Mouse (Mus musculus) spleen, embryonic (tissue): ENCODE data around the gene Nup98.

ENCODE experiments used
- CTCF ChIA-PET: fragments of 350-600 bp; sonication (Branson Sonifier 250); formaldehyde crosslinking; loops from one replicate; lab custom pipeline; 2022; lab: Charles Lee

The Nup98 gene

DNA sequence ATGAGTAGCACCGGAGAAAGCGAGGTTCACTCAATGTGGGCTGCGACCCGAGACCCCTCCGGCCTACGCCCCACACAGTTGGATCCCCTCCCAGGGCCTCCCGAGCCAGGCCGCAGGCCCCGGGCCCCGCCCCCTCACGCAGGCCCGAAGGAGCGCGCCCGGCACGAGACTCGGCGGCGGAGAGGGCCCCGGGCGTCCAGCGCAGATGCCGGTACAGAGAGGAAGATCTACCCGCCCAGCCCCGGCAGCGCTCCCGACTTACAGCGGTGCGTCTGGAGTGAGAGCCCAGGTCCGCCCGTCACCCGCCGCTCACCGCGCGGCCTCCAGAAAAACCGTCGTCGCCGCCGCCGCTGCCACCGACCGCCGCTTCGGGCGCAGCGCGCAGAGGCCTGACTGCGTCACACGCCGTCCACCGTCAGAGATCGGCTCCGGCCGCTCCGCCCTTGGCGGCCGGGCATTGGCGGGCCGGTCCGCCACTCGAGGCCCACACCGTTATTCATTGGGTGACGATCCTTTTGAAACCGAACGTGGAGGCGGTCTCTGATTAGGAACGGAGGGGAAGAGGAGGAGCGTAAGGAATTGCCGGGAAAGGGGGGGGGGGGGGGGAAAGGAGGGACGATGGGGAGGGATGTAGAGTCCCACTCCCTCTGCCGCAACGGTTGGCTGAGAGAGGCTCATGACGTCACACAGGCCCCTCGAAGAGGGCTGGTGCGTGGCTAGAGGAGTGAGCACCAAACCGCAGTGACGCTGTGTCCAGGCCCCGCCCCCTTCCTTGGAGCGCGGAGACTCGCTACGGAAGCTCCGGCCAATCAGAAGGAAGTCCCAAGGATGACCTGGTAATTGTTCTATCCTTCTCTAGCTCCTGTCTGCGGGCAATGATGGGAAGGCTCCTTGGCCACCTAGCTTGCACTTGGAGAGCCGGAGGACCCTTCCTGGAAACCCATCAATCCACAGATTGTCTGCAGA lies at the start of gene Nup98, which contains the start of gene Pgap2:
Nup98 (minus strand) TSS at position 421 of the 966 bp plus-strand sequence.
Pgap2 (plus strand) TSS at position 453 of the 966 bp plus-strand sequence.
- CTCF ChIA-PET, result interaction anchor here (0.8 kb wide), 1 partner anchor 55 kb away, joined by 4 read pairs; no protein-coding TSS in a partner anchor

DNA sequence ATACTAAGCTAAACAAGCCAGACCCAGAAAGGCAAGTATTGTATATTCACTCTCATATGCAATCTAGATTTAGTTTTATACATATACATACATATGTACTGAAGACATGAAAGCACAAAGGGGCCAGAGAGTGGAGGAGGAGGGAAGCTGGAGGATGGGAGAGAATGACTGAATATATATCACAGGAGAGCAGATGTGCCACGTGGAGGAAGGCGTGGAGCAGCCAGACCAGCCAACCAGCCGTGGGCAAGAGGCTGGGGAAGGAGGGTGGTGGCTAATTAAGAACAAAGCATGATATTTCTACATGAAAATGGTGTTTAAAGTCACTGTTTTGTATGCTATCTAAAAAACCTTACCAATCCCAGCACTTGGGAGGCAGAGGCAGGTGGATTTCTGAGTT lies 48.8 kb upstream of the Nup98 start:
- CTCF ChIA-PET, result interaction anchor here (0.6 to 0.9 kb wide), 2 partner anchors 159 to 212 kb away, joined by 3 to 6 read pairs; no protein-coding TSS in a partner anchor

DNA sequence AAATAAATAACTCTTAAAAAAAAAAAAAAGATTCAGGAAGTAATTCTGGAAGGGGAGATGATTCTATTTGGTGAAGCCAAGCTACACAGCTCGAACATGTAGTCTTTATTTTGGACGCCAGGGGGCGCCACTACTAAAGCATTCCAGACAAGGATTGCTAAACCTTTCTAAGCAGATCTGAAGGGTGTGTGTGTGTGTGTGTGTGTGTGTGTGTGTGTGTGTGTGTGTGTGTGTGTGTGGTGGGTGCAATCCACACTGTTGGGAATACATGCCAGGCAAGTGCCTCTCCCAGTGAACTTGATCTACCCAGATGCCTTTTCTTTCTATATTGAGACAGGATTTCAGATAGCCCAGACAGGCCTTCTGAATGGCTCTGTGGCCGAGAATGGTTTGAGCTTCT lies 48.2 kb upstream of the Nup98 start:
- CTCF ChIA-PET, result interaction anchor here (0.6 to 0.9 kb wide), 3 partner anchors 18 to 213 kb away, joined by 3 to 6 read pairs (median 6); no protein-coding TSS in a partner anchor

DNA sequence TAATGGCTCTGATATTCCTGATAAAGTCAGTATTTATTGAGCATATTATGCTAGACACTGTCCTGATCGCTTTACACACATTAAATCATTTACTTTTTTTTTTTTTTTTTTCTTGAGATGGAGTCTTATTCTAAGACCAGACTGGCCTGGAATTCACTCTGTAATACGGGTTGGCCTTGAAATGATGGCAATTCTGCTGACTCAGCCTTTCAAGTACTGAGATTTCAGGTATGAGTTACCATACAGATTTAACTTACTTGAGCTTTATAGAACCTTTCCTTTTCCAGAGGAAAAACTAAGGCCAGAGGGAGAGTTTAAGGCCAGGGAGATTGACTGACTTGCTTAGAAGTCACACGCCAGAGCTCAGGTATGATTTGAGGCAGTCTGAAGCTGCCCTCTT lies 46.7 kb upstream of the Nup98 start:
- CTCF ChIA-PET, result no interaction called here

DNA sequence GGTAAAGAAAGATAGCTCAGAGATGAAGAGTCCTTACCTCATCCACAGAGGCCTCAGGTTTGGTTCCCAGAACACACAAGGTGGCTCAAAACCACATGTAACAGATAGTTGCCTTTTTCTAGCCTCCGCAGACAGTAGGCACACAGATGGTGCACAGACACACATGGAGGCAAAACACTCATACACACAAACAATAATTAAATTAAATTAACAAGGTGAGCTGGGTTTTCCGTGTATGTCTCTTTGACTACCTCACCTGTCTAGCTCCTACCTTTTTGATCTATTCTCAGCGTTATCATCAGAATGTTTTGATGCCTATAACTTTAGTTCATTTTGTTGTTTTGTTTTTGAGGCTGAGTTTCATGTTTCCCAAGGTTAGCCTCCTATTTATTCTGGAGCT lies 46.0 kb upstream of the Nup98 start, which contains the start of gene Rhog:
Rhog (minus strand) TSS at position 101 of the 400 bp plus-strand sequence.
- CTCF ChIA-PET, result no interaction called here

DNA sequence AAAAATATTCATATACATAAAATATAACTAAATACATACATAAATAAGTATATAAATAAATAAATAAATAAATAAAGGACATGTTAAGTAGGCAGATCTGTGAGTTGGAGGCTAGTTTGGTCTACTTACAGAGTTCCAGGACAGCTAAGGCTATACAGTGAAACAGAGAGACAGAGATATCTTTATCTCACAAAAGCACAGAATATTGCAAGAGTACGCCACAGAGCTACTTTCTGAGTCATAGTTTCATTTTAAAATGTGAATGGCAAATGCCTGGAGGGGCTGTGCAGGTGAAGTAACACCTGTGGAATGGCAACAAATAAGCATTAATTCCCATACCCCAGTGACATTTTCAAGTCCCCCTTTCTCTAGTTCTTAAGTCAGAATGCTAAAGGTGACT lies 43.7 kb upstream of the Nup98 start:
- CTCF ChIA-PET, result no interaction called here

DNA sequence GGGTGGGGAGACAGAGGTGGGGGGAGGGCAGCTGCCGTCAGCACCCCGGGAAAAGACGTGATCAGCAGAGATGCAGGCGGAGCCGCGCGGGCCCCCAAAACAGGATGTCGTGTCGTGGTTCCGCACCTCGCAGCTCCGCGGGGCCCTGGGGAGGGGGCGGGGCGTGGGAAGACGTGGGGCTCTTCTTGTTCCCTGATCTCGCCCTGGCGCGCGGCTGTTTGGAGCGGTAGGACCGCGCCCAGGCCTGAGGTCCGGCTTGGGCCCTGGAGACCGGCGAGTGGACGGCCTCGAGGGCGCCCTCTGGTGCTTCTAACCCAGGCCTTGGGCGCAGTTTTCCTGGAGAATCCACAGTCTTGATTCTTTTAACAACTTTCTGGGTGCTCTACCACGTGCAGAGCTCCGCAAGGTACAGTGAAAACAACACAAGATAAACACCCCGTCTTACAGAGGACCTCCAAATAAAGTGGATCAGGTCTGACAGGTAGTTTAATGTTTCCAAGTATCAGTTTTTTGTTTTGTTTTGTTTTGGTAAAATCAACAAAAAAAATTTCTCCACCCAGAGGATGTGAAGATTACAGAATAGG lies 40.7 kb upstream of the Nup98 start:
- CTCF ChIA-PET, result interaction anchor here (0.5 to 0.6 kb wide), 4 partner anchors 27 to 577 kb away, joined by 3 to 6 read pairs (median 6); no protein-coding TSS in a partner anchor

DNA sequence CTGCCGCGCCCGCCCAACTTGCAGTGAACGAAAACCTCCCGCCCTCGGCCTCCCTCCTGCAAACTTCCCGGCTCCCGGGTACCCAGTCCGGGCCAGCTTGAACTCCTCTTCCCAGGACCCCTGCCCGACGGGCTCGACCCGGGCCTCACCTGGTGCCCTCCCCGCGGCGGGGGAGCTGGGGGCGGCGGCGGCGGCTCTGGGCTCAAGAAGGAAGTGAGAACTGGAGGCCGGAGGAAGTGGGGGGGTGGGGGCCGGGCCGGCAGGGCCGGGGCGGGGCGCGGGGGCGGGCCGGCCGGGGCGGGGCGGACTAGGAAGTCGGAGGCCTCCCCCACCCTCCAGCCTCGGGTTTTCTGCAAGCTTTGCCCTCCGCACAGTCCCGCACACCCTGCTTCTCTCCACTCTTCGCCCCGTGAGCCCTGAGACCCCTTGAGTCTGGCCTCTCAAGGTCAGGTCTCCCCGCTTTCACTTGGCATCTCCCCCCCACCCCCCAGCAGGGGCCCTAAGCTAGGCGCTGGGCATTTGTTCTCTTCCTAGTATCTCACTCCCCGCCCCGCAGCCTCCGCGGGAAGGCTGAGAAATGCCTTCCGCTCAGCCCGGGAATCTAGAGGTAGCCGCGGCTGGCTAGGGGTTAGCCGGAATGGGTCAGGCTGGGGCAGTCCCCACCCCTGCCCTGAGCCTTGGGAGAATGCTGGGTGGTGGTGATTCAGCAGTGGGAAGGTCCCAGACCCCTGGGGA lies 40.1 kb upstream of the Nup98 start:
- CTCF ChIA-PET, result interaction anchor here (0.5 to 0.7 kb wide), 5 partner anchors 17 to 576 kb away, joined by 3 to 7 read pairs (median 5); partner anchors contain the start of gene Stim1

DNA sequence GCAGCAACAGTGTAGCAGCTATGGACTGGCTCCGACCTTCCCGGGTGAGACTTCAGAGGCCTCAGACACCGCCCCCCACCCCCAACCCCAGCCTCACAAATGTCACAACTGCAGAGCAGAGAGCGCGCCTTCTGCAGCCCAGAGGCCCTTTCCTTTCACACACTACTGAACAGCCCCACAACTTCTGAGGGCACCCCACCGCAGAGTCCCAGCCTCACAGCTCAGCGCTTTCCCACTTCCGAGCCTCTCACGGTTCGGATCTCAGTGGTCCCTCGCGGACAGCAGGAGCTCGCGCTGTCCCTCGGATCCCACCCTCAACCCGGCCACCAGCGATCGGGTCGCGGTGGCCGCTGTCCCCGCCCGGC lies 39.5 kb upstream of the Nup98 start:
- CTCF ChIA-PET, result interaction anchor here (0.6 to 0.7 kb wide), 3 partner anchors 18 to 28 kb away, joined by 3 to 7 read pairs (median 3); partner anchors contain the start of gene Stim1

DNA sequence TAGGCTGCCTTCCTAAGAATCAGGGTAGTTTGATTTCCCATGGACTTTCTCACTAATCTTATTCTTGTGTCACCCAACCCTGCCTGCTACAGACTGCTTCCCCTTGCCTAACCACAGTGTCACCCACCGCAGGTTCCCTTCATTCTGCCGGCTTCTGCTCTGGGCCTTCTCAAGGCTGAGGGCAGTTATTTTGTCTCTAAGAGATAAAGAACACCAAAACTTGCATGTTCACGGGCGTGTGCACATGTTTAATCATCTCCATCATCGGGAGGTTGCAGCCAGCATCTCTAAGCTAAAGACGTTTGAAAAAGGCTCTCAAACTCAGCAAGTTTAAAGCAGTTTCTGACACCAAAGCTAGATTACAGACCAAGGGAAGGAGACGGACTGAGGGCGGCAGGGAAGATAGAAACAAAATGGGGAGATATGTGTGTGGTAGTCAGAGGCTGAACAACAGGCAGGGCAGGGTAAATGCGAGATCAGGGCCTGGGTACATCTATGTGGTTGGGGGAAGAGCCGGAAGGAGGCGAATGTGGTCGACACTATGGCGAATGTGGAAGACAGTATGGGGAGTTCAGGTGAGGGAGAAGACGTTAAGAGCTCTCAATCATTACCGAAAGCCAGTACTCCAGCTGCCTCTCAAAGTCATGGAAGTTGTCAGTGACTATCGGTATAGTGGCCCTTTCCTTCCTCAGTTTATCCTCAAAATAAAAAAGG lies 38.9 kb upstream of the Nup98 start:
- CTCF ChIA-PET, result interaction anchor here (0.6 kb wide), 1 partner anchor 26 kb away, joined by 3 read pairs; no protein-coding TSS in a partner anchor

DNA sequence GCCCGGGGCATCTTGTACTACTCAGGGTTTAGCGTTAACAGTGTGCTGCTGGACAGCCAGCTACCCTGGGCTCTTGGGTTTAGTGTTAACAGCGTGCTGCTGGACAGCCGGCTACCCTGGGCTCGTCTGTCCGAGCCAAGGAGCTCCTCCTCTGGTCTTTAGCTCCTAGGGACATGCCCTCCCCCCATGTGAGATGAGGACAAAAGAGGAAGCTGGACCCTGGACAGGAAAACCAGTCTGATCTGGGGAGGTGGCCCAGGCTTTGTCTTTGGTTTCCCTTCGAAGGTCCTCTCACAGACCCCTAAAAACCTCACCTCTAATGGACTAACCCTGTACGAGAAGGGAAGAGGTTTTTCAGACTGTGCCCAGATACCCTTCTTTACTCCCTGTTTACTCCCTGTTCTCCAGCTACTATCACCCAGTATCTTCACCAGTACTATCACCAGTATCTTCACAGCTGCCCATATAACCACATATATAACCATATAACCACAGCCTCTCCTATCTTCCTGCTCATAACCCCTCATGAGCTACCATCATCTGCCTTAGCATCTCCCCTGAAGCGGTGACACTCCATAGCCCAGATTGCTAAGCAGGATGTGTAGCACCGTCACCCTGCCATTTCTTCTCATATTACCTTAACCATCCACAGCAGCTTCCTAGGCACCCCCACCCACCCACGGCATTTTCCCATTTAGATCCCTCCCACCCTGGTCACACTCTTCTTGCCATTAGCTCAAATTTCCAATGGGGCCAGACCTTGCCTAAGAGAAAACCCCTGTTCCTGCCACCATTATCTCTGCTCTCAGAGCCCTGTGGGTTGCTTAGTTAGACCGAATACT lies 37.2 kb upstream of the Nup98 start:
- CTCF ChIA-PET, result interaction anchor here (0.7 kb wide), 1 partner anchor 212 kb away, joined by 3 read pairs; no protein-coding TSS in a partner anchor

DNA sequence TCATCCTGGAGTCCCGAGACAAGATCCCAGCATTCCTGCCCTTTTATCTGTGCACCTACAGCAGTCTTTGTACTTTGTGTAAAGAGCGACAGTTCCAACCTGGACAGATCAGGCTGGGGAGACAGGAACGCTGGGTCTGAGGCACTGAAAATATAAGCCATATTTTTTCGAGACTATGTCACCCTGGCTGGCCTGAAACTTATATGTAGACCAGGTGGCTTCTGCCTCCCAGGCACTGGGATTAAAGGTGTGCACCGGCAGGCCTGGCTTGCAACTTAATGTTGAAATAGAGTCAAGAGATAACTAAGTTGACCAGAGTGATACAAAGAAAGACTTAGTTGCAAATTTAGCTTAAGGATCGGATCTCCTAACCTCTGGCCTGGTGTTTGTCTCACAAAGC lies 36.3 kb upstream of the Nup98 start:
- CTCF ChIA-PET, result no interaction called here

DNA sequence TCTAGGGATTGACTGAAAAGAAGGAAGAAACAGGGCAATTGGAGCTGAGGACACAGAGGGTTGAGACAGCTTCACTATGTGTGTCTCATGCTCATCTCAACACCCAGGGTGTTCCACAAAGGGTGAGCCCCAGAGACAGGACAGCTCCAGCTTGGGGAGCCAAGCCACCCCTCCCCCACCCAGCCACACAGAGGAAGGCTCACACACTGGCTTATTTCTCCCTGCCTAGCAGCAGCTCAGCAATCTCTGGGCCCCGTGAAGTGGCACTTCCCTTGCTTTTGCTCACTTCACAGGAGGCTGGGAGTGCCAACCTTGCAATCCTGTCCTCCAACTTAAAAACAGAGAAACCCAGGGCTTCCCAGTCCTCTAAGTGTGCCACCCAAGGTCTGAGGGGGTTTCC lies 35.8 kb upstream of the Nup98 start:
- CTCF ChIA-PET, result no interaction called here

DNA sequence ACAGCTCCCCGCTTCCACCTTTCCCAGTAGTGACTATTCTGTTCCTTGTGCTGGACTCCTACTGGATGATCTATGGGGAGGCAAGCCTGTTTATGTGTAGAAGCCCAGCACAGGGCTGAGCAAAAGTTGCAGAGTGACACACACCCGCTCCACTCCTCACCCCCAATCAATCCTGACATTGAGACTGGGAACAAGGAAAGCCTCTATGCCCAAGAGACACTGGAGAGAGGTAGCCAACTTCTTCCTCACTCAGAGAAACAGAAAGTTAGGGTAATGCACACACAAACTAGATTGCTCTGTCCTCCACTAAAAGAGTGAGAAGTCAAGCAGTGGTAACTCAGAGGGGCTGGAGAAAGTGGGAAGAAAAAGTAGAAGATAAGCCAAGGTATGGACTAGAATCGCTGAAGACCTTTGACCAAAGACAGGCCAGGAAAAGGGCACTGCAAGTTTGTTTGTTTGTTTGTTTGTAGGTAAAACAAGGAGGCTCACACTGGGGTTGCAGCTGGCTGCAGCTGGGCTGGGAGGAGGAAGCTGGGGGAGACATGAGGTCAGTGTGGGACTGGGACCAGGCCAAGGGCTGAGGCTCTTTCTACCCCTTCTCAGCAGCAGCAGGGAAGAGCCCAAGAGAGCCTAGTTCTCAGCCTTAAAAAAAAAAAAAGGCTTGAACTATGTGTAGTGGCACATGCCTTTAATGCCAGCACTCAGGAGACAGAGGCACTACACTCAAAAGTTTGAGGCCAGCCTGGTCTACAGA lies 35.0 kb upstream of the Nup98 start:
- CTCF ChIA-PET, result no interaction called here

DNA sequence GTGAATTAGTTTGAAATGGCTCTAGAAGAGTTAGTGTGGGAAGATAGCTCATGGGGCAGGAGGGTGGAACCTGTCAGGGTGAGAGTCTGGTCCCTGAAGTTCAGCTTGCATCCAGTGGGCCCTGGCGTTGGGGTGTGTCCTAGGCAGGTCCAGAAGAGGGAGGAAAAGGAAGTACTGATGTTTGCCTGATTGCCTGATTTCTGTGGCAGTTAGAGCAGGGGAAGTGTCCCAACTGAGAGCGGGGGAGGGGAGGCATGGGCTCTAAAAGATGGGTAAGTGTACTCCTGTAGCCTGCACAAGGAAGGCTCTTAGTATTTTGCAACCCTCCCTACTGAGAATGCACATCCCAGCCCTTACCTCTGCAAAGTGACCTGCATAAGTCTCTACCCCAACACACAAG lies 33.9 kb upstream of the Nup98 start:
- CTCF ChIA-PET, result no interaction called here

DNA sequence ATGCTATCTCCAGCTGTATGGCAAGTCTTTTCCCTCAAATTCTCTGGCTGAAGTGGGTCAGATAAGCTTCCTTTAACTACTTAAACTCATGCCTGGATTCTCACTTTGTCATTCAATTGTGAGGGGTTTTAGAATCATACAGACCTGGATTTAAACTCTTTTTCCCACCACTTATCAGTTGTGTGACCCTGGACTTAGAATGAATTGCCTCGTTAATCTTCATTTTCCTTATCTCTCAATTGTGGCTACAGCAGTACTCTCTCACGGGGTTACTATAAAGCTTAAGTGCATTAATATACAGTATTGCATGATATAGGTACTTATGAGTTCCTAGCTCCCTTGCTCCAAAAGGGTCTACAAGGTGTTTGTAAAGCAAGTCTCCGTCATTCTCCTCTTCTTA lies 32.9 kb upstream of the Nup98 start:
- CTCF ChIA-PET, result no interaction called here

DNA sequence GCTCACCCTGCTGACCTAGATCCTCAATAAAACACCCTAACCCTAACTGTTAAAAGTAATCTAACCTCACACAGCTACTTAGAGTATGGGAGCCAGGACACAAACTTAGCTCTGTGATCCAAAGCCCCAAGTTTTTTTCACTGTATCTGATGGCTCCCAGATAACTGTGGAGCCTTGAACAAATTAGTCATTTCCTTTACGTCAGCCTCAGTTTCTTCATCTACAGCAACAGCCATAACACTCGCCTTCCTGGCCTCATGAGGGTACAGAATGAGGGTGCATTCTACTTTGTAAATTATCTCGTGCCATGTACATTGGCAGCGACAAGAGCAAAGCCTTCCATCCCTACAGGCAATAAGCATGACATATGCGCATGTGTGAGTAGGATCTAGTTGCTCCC lies 32.4 kb upstream of the Nup98 start:
- CTCF ChIA-PET, result no interaction called here

DNA sequence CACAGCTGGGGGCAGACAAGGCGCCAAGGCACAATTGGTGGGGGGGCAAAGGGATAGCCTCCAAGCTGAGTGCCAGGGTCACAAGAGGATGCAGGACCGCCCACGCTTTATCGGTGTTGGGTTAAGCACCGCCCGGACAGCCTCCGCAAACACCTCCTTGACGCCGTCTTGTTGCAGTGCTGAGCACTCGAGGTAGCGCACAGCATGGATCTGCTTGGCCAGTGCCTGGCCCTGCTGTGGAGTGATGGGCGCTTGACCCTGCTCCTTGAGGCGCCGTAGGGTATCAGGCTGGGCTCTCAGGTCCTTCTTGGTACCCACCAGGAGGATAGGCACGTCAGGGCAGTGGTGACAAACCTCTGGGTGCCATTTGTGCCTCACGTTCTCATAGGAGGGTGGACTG lies 29.6 kb upstream of the Nup98 start:
- CTCF ChIA-PET, result no interaction called here

DNA sequence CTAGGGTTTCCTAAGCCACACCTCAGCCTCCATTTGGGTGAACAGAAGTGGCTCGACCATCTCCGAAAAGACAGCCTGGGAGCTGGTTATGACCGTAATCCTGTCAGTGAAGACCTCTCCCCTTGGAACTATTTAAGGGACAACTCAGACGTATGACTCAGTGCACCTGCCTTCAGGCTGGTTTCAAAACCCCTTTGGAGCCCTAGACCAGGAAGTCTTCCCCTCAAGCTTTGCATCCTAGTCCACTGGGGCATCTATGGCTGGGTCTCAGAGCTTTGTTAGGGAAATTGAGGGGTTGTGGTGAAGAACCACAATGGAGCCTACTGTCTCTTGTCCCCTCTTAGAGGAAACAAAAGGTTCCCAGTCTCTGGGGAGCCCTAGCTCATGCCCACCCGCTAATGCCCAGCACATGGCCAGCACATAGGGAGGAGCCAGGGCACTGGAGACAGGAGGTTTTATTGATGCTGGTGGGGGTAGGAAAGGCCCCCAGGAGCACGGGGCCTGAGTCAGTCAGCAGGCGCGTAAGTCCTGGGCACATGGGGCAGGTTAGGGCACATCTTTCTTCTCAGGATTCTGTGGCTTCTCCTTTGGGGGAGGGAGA lies 28.8 kb upstream of the Nup98 start:
- CTCF ChIA-PET, result no interaction called here
